Mouse (Mus musculus) myocyte (in vitro differentiated cells): ENCODE measurements around the gene Crnkl1. TPM values are rescaled to one million over a fixed set of nuclear protein-coding genes. Genes with fewer than 3 reads are reported as not detected.

ENCODE experiments used
- H3K27me3 ChIP-seq: one replicate; pipeline ENCODE4 v1.6.1; 2011; ENCODE audit not compliant: control insufficient read depth, insufficient read depth, insufficient read length
- H3K36me3 ChIP-seq: one replicate; pipeline ENCODE4 v1.6.1; 2011; ENCODE audit not compliant: control insufficient read depth, insufficient read depth
- H3K4me2 ChIP-seq: one replicate; pipeline ENCODE4 v1.6.1; 2011; ENCODE audit warnings: low read depth, control low read depth
- H3K4me3 ChIP-seq: one replicate; pipeline ENCODE4 v1.5.1; 2011; ENCODE audit warnings: mild to moderate bottlenecking, control low read depth, moderate library complexity
- H3K79me2 ChIP-seq: one replicate; pipeline ENCODE4 v1.6.1; 2011; ENCODE audit not compliant: control insufficient read depth, insufficient read depth
- H3ac ChIP-seq: one replicate; pipeline ENCODE4 v1.6.1; 2011; ENCODE audit not compliant: control insufficient read depth, insufficient read length
- CEBPB ChIP-seq: IDR thresholded peaks from 2 replicates; pipeline ENCODE4 v1.6.1; 2011; ENCODE audit warnings: mild to moderate bottlenecking, moderate library complexity; ENCODE audit not compliant: poor library complexity, insufficient read depth, severe bottlenecking
- E2F4 ChIP-seq: IDR thresholded peaks from one replicate; pipeline ENCODE4 v1.6.1; 2011; ENCODE audit warnings: mild to moderate bottlenecking, control low read depth, moderate library complexity; ENCODE audit not compliant: insufficient read depth
- MAX ChIP-seq: IDR thresholded peaks from one replicate; pipeline ENCODE4 v1.6.1; 2011; ENCODE audit warnings: low read depth, mild to moderate bottlenecking, control low read depth
- MYOD1 ChIP-seq, 3 experiments: IDR thresholded peaks; one replicate each; pipeline ENCODE4 v1.6.1; 2011; ENCODE audit warnings: control low read depth in 2 of 3, low read depth in 2 of 3, mild to moderate bottlenecking in 2 of 3, moderate library complexity in 1 of 3; ENCODE audit not compliant: insufficient read length in 2 of 3, control insufficient read depth in 1 of 3
- MYOG ChIP-seq, 3 experiments: IDR thresholded peaks; one replicate each; pipeline ENCODE4 v1.6.1; 2011; ENCODE audit warnings: control low read depth in 2 of 3, low read depth in 2 of 3, mild to moderate bottlenecking in 2 of 3; ENCODE audit not compliant: insufficient read length in 2 of 3, control insufficient read depth in 1 of 3, insufficient read depth in 1 of 3
- POLR2A ChIP-seq: IDR thresholded peaks from one replicate; pipeline ENCODE4 v1.6.1; 2011; ENCODE audit warnings: low read depth, mild to moderate bottlenecking, control low read depth, moderate library complexity; ENCODE audit not compliant: insufficient read length
- POLR2AphosphoS2 ChIP-seq: IDR thresholded peaks from one replicate; pipeline ENCODE4 v1.6.1; 2011; ENCODE audit warnings: low read depth, control low read depth; ENCODE audit not compliant: insufficient read length
- REST ChIP-seq: IDR thresholded peaks from one replicate; pipeline ENCODE4 v1.6.1; 2011; ENCODE audit warnings: mild to moderate bottlenecking, control low read depth, moderate library complexity; ENCODE audit not compliant: insufficient read depth, insufficient read length
- SRF ChIP-seq: IDR thresholded peaks from one replicate; pipeline ENCODE4 v1.6.1; 2011; ENCODE audit warnings: low read depth; ENCODE audit not compliant: control insufficient read depth, insufficient read length
- TCF12 ChIP-seq: IDR thresholded peaks from one replicate; pipeline ENCODE4 v1.6.1; 2011; ENCODE audit warnings: mild to moderate bottlenecking, control low read depth; ENCODE audit not compliant: poor library complexity, insufficient read depth, severe bottlenecking
- TCF3 ChIP-seq: IDR thresholded peaks from one replicate; pipeline ENCODE4 v1.6.1; 2011; ENCODE audit warnings: low read depth, control low read depth; ENCODE audit not compliant: insufficient read length
- USF1 ChIP-seq: IDR thresholded peaks from one replicate; pipeline ENCODE4 v1.6.1; 2011; ENCODE audit warnings: low read depth, mild to moderate bottlenecking, control low read depth, moderate library complexity
- polyA plus RNA-seq: library from polyadenylated mRNA; unstranded; fragments of >200 nt; fragmentation: generic; extraction: Trizol; gene quantifications from one replicate; pipeline ENCODE4 v1.2.1, GENCODE M21; 2012; ENCODE audit warnings: missing spikeins

The Crnkl1 gene
- polyA plus RNA-seq, 1 experiment, result 10.9 TPM

GRCm38 (mm10) chr2:145893756-145894155 is 41.1 kb downstream of the Crnkl1 start:
- H3ac ChIP-seq, result no peak overlapping the region
- no peak for TF ChIP-seq MYOG (IDR thresholded peaks at IDR 0.05; ENCODE audit: control insufficient read depth in 1 of 3, insufficient read depth in 1 of 3, insufficient read length in 2 of 3, low read depth in 2 of 3)
- TF ChIP-seq MAX, result no peak
- no peak for TF ChIP-seq REST
- TF ChIP-seq USF1, result no peak
- TF ChIP-seq POLR2A, result no peak
- no peak for TF ChIP-seq SRF

GRCm38 (mm10) chr2:145890571-145890970 is 44.2 kb downstream of the Crnkl1 start:
- TF ChIP-seq USF1 (no peak), CEBPB (no peak), MYOG (IDR thresholded peaks at IDR 0.05; ENCODE audit: control insufficient read depth in 1 of 3, insufficient read depth in 1 of 3, insufficient read length in 2 of 3, low read depth in 2 of 3) (no peak), POLR2A (no peak), E2F4 (no peak), TCF12 (no peak), REST (no peak), MYOD1 (IDR thresholded peaks at IDR 0.05; ENCODE audit: control insufficient read depth in 1 of 3, insufficient read length in 2 of 3, low read depth in 2 of 3) (no peak), TCF3 (no peak)

More at GRCm38 (mm10) chr2:145893756-145894155, 41.1 kb downstream of the Crnkl1 start:
- no peaks in the 10 kb centered on the region for H3K27me3 ChIP-seq
- H3K4me2 ChIP-seq, result no peak overlapping the region
- H3K4me3 ChIP-seq, result no peak overlapping the region
- H3K36me3 ChIP-seq, result no peaks in the 10 kb centered on the region
- H3K79me2 ChIP-seq, result no peaks in the 10 kb centered on the region

GRCm38 (mm10) chr2:145888766-145889480 is 45.9 kb downstream of the Crnkl1 start:
- TF ChIP-seq POLR2AphosphoS2 (no peak), USF1 (no peak), POLR2A (no peak)
- H3K4me2 ChIP-seq, result no peak overlapping the region
- no peaks in the 10 kb centered on the region for H3K79me2 ChIP-seq
- no peaks in the 10 kb centered on the region for H3K27me3 ChIP-seq
- peaks cover 20% of the 10 kb centered on the region for H3K36me3 ChIP-seq
- H3K4me3 ChIP-seq, result no peak overlapping the region
- no peak overlapping the region for H3ac ChIP-seq

More at GRCm38 (mm10) chr2:145890571-145890970, 44.2 kb downstream of the Crnkl1 start:
- no peaks in the 10 kb centered on the region for H3K79me2 ChIP-seq
- H3ac ChIP-seq, result no peak overlapping the region
- H3K36me3 ChIP-seq, result peaks cover 17% of the 10 kb centered on the region
- no peaks in the 10 kb centered on the region for H3K27me3 ChIP-seq
- H3K4me3 ChIP-seq, result no peak overlapping the region
- H3K4me2 ChIP-seq, result no peak overlapping the region

- H3K4me2 ChIP-seq, result no peak overlapping the region
- H3ac ChIP-seq, result no peak overlapping the region
- no peaks in the 10 kb centered on the region for H3K27me3 ChIP-seq
- H3K4me3 ChIP-seq, result no peak overlapping the region
- peaks cover 20% of the 10 kb centered on the region for H3K36me3 ChIP-seq
- TF ChIP-seq MYOG (IDR thresholded peaks at IDR 0.05; ENCODE audit: control insufficient read depth in 1 of 3, insufficient read depth in 1 of 3, insufficient read length in 2 of 3, low read depth in 2 of 3) (no peak), TCF3 (no peak), MYOD1 (IDR thresholded peaks at IDR 0.05; ENCODE audit: control insufficient read depth in 1 of 3, insufficient read length in 2 of 3, low read depth in 2 of 3) (no peak), MAX (no peak), REST (no peak), TCF12 (no peak), SRF (no peak), E2F4 (no peak), POLR2AphosphoS2 (no peak), USF1 (no peak), CEBPB (no peak), POLR2A (no peak)
- no peaks in the 10 kb centered on the region for H3K79me2 ChIP-seq
Observed at GRCm38 (mm10) chr2:145887937-145888765, 46.7 kb downstream of the Crnkl1 start.
